Mouse (Mus musculus) heart, postnatal 36 days (tissue): Measurements from ENCODE around the gene Tle6. TPM values are rescaled to one million over a fixed set of nuclear protein-coding genes. Genes with fewer than 3 reads are reported as not detected.
"Not testable (repeated sequence)": the region's sequence is repeated elsewhere in the genome, so short reads cannot be mapped to it uniquely, and the experiment has no call there.

Experiments used
- DNase-seq, 2 experiments: peaks; one replicate each; pipeline ENCODE4 v3.0.0; 2021 to 2022
- intact Hi-C: fragments of 180-260 bp; cut with DNase I; formaldehyde crosslinking; loops from one replicate; pipeline ENCODE4 v1.15.1; 2025
- total RNA-seq, 2 experiments: library from RNA; stranded (reverse); gene quantifications; 2 replicates each; pipeline ENCODE4 v1.2.3; 2021

The Tle6 gene
- total RNA-seq: 1 to 10 TPM; 7.5 to 8.5 TPM

- intact Hi-C loops: loop anchor here (5.0 kb wide), 3 partner anchors 38 to 98 kb away; partner anchors contain the start of gene S1pr4
These were observed at the start of gene Tle6 for GRCm38 (mm10) chr10:81600738-81601203. Gene Tle6, minus strand, starts transcription at chr10:81601073.

DNA sequence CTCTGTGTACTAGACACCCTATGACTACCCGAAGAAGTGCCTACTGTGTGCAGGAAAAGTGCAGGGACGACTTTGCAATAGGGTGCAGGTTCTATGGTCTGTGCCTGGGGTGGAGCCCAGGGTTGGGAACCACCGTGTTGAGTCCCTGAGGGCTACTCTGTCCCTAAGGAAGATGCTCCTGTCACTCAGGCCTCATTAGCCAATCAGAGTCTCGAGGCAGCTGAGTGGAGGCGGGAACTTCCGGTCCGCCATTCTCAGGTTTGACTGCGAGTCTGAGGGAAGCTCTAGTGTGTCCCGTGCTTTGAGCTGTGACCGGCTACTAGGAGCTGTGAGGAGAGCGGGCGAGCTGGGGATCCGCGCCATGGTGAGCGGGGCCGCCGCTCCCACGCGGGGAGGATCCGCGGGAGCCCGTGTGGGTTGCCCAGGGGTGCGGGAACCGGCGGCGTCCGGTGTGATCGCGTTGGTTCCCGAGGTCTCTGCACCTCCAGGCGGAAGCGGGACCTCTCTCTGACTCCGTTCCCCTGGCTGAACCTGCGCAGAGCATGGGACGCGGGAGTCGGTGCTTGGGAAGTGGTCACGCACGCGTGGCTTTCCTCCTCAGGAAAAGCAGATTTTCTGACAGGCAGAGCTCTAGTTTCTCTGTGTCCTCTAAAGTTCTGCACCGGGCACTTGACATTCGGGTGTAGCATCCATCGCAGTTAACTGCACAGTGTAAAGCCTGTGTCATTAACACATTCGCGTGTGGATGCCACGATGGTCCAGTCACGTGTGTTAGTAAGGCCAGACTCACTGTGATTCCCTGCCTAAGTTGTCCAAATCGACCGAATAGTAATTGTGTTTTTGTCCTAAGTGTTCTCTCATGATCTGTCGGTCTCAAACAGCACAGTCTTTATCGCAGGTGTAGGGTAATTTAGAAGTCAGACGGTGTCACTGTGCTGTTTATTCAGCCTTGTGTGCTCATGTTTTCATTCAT is 48.2 kb upstream of the Tle6 start, which contains the start of gene Gm10778:
Gm10778 (plus strand) TSS at position 257 of the 973 bp plus-strand sequence.
- intact Hi-C loops: not testable (repeated sequence)
- DNase-seq: peak; percentile 86 to 88

More at GRCm38 (mm10) chr10:81600738-81601203, at the start of gene Tle6:
- peak; percentile 91 to 92 for DNase-seq

GRCm38 (mm10) chr10:81646015-81646555 is 45.2 kb upstream of the Tle6 start:
- intact Hi-C loops: no loop called here
- no peak for DNase-seq

DNA sequence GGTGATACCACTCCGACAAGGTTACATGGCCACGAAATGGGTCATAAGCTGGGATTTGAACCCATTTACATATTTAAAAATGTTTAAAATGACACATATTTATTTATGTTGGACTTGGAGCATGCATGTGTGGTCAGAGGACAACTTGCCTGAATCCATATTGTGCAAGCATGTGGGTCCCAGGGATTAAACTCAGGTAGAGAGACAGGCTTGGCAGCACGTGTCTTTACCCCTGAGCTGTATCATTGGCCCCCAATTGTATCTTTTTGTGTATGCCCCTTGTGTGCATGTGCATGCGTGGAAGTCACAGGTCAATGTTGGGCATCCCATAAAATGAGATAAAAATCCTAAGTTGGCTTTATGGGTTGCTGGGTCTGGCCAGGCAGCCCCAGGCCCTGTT is 44.5 kb upstream of the Tle6 start:
- intact Hi-C loops: no loop called here
- DNase-seq: no peak

DNA sequence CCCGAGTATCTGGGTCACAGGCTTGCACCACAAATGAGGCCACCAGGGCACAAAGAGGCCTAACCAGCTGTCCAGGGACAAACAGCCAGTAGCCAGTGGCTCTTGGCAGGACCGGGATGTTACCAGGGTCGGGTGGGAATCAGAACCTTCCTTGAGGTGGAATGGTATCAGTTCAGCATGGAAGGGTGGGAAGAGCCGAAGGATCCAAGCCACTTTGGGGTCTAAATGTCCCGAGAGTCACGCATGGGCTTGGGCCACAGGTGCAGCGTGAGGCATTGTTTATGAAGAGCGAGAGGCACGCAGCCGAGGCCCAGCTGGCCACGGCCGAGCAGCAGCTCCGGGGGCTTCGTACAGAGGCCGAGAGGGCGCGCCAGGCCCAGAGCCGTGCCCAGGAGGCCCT is 43.8 kb upstream of the Tle6 start:
- DNase-seq: no peak
- intact Hi-C loops: loop anchor here (5.0 kb wide), 2 partner anchors 403 to 528 kb away; partner anchors contain the start of gene Zfp873

DNA sequence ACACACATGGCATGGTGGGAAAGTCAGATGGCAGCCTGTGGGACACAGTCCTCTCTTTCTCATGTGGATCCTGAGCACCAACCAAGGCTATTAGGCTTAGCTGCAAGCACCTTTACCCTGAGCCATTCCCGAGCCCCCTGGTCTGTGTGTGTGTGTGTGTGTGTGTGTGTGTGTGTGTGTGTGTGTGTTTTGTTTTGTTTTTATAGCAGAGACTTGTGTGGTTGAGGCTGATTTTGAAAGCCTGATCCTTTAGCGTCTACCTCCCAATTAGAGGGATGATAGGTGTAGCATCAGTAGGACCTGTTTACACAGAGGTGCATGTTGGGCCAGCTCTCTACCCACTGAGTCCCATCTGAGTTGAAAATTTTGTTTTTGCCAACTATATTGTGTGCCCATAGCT is 43.3 kb upstream of the Tle6 start:
- no peak for DNase-seq
- intact Hi-C loops: loop anchor here (5.0 kb wide), 2 partner anchors 403 to 528 kb away; partner anchors contain the start of gene Zfp873

DNA sequence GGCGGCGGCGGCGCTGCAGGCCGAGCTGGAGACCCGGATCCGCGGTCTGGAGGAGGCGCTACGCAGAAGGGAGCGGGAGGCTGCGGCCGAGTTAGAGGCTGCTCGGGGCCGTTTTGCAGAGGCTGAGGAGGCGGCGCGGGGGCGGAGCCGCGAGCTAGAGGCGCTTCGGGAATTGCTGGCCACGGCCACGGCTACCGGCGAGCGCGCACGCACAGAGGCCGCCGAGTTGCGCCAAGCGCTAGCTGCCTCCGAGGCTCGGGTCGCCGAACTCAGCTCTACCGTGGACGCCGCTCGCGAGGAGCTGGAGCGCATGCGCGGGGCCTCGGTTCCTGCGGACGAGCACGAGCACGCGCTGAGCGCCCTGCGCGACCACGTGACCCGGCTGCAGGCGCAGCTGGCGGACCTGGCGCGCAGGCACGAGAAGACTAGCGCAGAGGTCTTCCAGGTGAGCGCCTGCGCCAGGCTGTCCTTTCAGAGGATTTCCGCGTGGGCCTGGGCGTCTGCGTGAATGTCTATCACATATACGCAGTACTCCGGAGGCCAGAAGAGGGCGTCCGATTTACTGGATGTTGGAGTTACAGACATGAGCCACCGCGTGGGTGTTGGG is 42.7 kb upstream of the Tle6 start:
- intact Hi-C loops: loop anchor here (5.0 kb wide), 2 partner anchors 404 to 529 kb away; partner anchors contain the start of gene Zfp873
- DNase-seq: peak; percentile 95 to 96

DNA sequence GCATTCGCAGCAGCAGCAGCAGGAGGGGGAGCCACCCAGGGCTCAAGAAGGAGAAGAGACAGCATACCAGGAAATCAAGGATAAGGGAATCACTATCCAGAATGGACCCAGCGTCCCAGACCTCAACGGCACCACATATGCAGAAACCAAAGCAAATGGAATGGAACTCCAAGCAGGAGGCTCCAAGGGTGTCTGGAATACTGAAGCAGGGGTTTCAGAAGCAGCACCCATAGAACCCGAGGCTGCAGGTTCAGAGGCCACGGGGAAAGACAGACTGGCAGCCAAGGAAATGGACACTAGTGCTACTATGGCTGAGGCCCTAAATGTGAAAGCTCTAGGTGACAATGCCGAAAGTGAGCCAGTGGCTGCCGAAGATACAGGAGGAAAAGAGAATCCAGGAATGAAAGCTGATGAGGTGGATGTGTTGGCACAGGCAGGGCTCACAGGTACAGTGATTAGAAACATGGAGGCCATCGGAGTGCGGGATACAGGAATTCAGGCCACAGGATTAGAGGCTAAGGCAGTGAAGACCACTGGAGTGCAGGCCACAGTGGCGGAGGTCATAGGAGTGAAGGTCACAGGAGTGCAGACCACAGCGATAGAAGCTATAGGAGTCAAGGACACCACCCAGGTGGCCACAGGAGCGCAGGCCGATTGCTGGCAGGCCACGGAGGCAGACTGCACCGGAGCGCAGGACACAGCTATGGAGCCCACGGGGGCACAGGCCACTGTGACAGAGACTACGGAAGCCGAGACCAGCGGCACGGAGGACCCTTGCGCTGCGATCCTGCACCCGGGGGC is 42.0 kb upstream of the Tle6 start:
- intact Hi-C loops: loop anchor here (5.0 kb wide), 2 partner anchors 404 to 529 kb away; partner anchors contain the start of gene Zfp873
- peak in 1 of 2 experiments; percentile 23 for DNase-seq

GRCm38 (mm10) chr10:81641978-81642647 is 41.2 kb upstream of the Tle6 start:
- intact Hi-C loops: loop anchor here (5.0 kb wide), 2 partner anchors 405 to 530 kb away; partner anchors contain the start of gene Zfp873

DNA sequence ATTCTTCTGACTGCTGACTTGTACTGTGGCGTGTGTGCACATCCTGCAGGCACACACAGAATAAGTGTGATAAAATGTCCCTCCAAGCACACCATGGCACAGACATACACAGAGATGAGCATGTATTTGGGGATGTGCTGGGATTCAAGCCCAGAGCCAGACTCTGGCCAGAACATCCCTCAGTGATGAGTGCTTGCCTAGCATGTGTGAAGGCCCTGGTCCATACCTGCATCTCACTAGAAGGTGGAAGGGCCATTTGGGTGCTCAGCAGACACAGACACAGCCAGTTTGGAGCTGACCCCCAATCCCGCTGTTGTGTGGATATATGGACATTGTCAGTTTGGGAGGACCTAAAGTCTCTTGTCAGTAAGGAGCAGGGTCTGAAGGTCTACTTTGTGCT is 40.7 kb upstream of the Tle6 start:
- intact Hi-C loops: loop anchor here (5.0 kb wide), 2 partner anchors 406 to 531 kb away; partner anchors contain the start of gene Zfp873
- no peak for DNase-seq

More at GRCm38 (mm10) chr10:81641978-81642647, 41.2 kb upstream of the Tle6 start:
- DNase-seq: no peak

DNA sequence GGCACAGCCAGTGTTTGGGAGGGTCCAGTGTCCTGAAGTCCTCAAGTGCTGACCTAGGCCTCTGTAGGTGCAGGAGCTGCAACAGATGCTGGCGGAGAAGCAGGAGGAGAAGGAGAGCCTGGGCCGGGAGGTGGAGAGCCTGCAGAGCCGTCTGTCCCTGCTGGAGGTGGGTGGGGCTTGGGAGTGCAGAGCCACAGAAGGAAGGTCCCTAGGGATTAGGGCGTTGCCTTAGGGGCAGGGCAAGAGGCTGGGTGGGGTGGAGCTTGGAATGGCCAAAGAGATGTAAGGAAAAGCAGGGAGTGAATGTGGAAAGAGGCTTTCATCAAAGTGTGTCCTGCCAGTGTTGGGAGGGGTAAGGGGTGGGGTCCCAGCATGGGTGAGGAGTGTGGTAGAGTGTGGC is 40.0 kb upstream of the Tle6 start:
- intact Hi-C loops: loop anchor here (5.0 kb wide), 2 partner anchors 406 to 531 kb away; partner anchors contain the start of gene Zfp873
- not testable (repeated sequence) for DNase-seq

DNA sequence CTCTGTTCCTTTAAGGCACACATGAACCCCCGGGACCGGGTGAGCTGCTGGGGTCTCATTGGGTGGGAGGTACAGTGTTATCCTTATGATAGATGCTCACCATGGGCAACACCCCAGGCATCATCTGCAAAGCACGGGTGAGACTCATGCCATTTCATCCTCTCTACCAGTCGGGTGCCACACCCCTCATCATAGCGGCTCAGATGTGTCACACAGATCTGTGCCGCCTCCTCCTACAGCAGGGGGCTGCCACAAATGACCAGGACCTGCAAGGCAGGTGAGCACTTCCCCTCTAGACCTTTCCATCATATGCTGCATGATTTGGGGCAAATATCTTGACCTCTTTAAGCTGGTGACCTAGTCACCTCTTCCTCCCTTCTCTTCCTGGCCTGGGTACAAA is 37.2 kb upstream of the Tle6 start:
- intact Hi-C loops: no loop called here
- no peak for DNase-seq

DNA sequence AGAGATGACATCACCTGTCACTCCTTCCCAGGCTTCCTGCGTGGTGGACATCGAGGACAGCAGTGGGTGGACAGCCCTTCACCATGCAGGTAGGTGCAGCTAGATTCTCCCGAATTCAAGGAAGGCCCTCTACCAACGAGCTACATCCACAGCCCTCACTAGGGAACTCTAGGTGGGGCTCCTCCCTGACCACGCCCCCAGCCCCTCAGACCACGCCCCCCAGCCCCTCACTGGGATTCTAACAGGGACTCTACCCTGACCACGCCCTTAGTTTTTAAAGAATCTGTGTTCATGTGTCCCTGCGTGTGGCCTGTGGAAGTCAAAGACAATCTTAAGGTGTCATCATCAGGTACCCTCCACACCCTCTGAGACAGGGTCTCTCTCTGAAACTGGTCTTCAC is 35.5 kb upstream of the Tle6 start:
- no peak for DNase-seq
- intact Hi-C loops: no loop called here

DNA sequence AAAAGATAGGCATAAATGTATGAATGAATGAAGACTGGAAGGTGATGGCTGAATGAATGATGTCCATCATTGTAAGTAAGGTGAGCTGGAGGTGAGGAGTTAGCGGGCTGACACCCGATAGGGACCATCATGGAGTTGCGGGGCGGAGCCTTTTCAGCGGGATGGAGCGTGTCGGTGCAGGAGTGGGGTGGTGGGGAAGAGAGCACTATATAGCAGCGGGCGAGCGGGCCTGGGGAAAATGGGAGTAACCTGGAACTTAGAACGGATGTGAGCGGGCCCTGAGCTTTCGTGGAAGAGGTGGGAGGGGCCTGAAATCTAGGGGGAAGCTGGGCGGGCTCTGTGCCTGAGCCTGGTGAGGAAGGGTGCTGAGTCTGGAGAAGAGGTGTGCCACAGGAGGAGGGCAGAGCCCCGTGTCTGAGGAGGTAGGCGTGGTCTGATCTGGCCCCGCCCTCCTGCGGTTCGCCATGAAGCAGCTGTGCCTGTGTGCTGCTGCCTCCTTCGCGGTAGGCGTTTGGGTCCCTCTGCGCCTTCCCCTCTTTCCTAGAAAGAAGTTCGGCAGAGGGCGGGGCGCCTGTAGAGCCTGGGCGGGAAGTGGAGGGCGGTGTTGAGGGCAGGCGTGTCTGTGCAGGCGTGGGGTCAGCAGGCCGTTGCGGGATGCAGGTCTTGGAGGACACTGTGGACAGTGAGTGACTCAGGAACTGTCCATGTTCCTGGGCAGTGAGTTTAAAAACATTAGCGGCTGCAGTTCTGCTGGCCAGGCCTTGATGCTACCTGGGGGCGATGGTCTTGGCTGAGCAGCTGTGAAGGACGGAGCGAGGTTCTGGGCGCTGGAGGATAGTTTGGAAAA is 32.6 kb upstream of the Tle6 start:
- DNase-seq: peak; percentile 69 to 81
- intact Hi-C loops: no loop called here

DNA sequence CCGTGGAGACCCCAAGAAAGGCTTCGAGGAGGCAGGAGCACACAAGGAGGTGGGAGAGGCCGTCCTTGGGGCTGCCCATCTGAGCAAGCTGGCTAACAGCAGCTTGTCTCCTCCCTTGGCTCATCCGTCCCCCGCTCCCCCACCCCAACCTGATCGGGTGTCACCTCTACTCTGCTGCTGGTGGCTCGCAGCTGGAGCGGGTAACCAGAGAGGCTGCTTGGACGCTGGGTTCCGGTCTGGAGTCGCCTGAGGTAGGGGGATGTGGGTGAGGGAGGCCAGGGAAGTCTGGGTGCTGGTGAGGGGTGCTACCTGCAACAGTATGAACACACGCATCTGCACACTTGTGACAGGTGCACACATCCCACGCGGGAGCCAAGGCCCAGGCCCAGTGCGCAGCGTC is 27.5 kb upstream of the Tle6 start, which contains the start of gene Ankrd24:
Ankrd24 (plus strand) TSS at position 151 of the 400 bp plus-strand sequence.
- intact Hi-C loops: no loop called here
- DNase-seq: no peak

GRCm38 (mm10) chr10:81627836-81628220 is 27.0 kb upstream of the Tle6 start:
- intact Hi-C loops: loop anchor here (2.0 kb wide), 1 partner anchor 21 kb away; the partner anchor contains the start of gene BC025920
- DNase-seq: peak in 1 of 2 experiments; percentile 31

DNA sequence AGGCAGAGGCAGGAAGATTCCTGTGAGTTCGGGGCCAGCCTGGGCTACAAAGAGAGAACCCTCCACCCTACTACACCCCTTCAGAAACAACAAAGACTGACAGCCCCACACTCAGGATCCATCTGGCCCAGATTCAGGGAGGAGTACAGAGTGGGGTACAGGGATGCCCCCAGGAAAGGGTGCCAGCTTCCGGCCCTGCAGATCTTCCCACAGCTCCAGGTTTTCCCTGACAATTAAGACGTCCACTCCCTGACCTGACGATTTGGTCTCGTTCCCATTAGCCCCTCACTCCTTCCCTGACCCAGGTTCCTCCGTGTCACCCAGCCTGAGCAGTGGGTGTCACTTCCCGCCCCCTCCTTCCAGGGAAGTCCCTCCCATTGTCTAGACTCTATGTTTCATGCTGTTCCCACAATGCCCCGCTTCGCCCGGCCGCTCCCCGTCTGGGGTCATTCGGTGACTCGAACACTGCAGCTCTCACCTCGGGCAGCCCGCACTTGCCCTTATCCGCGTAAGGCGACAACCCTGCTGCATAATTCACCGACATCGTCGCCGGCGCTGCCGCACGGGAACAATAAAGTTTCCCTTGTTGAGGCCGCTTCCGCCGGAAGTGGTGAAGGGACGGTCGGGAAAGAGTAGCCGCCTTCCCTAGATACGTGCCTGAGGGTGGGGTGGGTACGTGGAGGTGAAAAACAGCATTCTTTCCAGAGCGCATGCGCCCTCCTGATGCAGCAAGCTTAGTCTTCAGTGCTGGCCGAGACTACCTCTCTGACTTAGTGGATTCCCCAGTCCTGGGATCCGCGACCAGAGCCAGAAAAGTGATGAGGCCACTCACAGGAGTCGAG is 26.3 kb upstream of the Tle6 start, which contains the start of gene Sirt6:
Sirt6 (minus strand) TSS at position 804 of the 842 bp plus-strand sequence.
- DNase-seq: peak; percentile 89 to 93
- intact Hi-C loops: loop anchor here (2.0 kb wide), 1 partner anchor 20 kb away; the partner anchor contains the start of gene BC025920
